Mouse (Mus musculus) adipocyte (in vitro differentiated cells): ENCODE data around the gene Ugt1a9.
"Not testable (repeated sequence)": the region's sequence is repeated elsewhere in the genome, so short reads cannot be mapped to it uniquely, and the experiment has no call there.

Experiments
- DNase-seq: peaks from one replicate; pipeline ENCODE4 v3.0.0-alpha.2; 2016; ENCODE audit warnings: low spot score

Gene Ugt1a9

GRCm38 (mm10) chr1:88222216-88222615 is 151.6 kb downstream of the Ugt1a9 start:
- no peak for DNase-seq

GRCm38 (mm10) chr1:88223011-88223515 is 152.5 kb downstream of the Ugt1a9 start:
- not testable (repeated sequence) for DNase-seq

- peak; percentile 52 for DNase-seq
Observed at GRCm38 (mm10) chr1:88223591-88223990, 153.0 kb downstream of the Ugt1a9 start.

- DNase-seq: peak; percentile 84
Observed at GRCm38 (mm10) chr1:88224029-88224776, 153.6 kb downstream of the Ugt1a9 start.

- not testable (repeated sequence) for DNase-seq
Observed at GRCm38 (mm10) chr1:88225301-88225700, 154.7 kb downstream of the Ugt1a9 start.

GRCm38 (mm10) chr1:88225741-88226140 is 155.1 kb downstream of the Ugt1a9 start:
- no peak for DNase-seq

GRCm38 (mm10) chr1:88226670-88227379 is 156.2 kb downstream of the Ugt1a9 start, which contains the start of gene Mroh2a:
TSS of gene Mroh2a (plus strand) at chr1:88226986.
- DNase-seq: no peak

GRCm38 (mm10) chr1:88227482-88227881 is 156.9 kb downstream of the Ugt1a9 start:
- no peak for DNase-seq

- DNase-seq: no peak
Observed at GRCm38 (mm10) chr1:88228121-88228520, 157.5 kb downstream of the Ugt1a9 start.

- DNase-seq: no peak
Observed at GRCm38 (mm10) chr1:88229566-88229965, 159.0 kb downstream of the Ugt1a9 start.

- DNase-seq: no peak
Observed at GRCm38 (mm10) chr1:88229986-88230385, 159.4 kb downstream of the Ugt1a9 start.

GRCm38 (mm10) chr1:88230421-88230820 is 159.8 kb downstream of the Ugt1a9 start:
- no peak for DNase-seq

GRCm38 (mm10) chr1:88230981-88231802 is 160.6 kb downstream of the Ugt1a9 start:
- DNase-seq: no peak

- DNase-seq: no peak
Observed at GRCm38 (mm10) chr1:88231803-88232499, 161.4 kb downstream of the Ugt1a9 start.

- DNase-seq: no peak
Observed at GRCm38 (mm10) chr1:88232664-88233380, 162.2 kb downstream of the Ugt1a9 start.

- no peak for DNase-seq
Observed at GRCm38 (mm10) chr1:88233421-88234247, 163.0 kb downstream of the Ugt1a9 start.

- no peak for DNase-seq
Observed at GRCm38 (mm10) chr1:88234248-88234610, 163.6 kb downstream of the Ugt1a9 start.

- no peak for DNase-seq
Observed at GRCm38 (mm10) chr1:88234646-88235045, 164.0 kb downstream of the Ugt1a9 start.

- DNase-seq: no peak
Observed at GRCm38 (mm10) chr1:88235046-88235893, 164.7 kb downstream of the Ugt1a9 start.
